Mouse (Mus musculus) brain, embryonic 18.5 days (tissue): ENCODE data around the gene Rgs16.

ENCODE experiments used
- DNase-seq: peaks from one replicate; pipeline ENCODE4 v3.0.0-alpha.2; 2012; ENCODE audit warnings: low read depth, low spot score

Rgs16 gene

GRCm38 (mm10) chr1:153740145-153740544 lies at the start of gene Rgs16:
TSS of gene Rgs16 (plus strand) at chr1:153740349.
- DNase-seq: no peak

- no peak for DNase-seq
Observed at GRCm38 (mm10) chr1:153692526-153692925, 47.6 kb upstream of the Rgs16 start.

- no peak for DNase-seq
Observed at GRCm38 (mm10) chr1:153694372-153695120, 45.6 kb upstream of the Rgs16 start.

DNA sequence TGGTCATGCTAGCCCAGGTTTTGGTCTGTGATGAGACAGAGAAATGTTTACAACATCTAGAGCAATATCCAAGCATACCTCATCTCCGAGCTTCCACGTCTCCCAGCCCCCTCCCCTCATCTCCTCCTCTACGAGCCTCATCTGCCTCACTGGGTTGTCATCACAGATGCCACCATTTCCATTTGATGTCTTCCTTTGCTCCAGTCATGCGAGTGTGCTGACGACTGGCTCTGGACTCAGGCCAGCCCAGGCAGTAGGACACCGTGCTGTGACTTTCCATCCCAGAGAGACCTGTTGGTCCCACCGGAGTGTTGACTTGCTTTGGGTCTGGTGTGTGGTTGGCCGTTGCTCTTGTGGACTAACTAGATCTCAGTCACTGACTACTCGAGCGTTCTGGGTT lies 44.8 kb upstream of the Rgs16 start:
- no peak for DNase-seq

GRCm38 (mm10) chr1:153696093-153696492 lies 44.1 kb upstream of the Rgs16 start:
- no peak for DNase-seq

DNA sequence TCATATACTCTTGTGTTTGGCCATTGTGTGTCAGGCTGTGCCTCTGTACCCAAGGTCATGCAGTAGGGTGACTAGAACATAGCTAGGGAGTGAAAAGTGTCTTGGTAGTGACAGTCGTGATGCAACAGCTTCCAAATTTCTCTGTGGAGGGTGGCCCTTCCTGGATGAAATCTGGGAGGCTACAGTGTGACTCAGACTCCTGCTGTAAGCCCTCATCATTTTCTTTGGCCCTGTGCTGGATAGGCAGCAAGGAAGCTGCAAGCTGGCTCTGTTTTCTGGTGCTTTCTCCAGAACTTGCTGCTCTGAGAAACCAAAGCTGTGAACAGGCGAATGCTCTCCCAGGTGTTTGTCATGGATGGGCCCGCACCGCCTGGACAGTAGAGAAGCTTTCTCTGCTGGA lies 43.6 kb upstream of the Rgs16 start:
- no peak for DNase-seq

GRCm38 (mm10) chr1:153697581-153698251 lies 42.4 kb upstream of the Rgs16 start:
- DNase-seq: no peak

DNA sequence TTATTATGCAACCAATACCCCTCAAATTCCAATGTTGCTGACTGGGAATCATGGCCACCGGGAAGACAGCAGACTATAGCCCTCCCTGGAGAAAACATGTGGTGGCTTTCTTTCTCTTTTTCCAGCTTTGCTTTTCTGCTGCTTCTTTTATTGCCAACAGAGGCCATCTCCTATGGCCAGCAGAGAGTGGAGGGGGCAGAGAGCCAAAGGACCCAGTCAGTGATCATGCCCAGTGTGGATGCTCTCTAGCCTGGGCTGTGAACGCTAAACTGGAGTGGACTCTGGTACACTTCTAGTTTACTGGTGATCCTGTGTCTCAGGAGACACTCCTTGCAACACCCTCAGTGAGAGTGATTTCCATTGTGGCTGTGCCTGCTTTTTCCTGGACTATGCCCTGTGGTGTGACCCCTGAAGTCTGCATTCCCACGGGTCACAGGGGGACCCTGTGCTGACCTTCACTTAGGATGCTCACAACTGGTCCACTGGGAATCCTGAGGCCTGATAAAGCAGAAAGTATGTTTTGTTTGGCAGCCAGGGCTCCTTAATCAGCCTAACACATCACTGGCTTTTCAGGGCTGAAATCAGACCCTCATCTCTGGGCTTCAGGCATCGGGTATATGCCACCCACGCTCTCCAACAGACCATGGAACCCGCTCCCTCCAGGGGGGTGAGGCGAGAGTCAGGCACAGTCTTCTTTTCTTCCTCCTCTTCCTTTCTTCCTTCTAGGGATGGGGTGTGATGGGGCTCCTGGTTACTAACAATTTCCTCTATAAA lies 41.7 kb upstream of the Rgs16 start:
- no peak for DNase-seq

DNA sequence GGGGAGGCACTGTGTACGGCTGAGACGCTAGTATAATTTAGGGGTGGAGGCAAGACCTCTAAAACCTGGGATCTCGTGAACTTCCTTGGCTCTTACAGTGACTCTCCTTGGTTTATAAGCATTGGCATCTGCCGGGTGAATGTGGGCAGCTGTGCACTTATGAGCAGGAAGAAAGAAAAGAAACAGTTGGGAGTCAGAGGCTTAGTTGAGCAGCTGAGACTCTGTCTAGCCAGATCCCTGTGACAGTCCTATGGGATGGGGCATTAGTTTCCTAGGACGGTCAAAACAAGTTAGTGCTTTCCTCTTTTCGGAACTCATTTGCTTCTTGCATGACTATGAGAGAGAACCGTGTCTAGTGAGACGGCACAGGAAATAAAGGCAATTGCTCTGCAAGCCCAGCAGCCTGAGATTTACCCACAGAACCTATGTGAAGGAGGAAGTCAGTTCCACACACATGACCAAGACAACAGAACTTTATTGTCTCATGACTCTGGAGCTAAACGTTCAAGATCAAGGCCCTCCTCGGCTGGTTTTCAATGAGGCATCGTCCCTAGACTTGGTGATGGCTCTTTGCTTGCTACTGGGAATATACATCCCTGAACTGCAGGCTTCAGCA lies 39.6 kb upstream of the Rgs16 start:
- DNase-seq: no peak

DNA sequence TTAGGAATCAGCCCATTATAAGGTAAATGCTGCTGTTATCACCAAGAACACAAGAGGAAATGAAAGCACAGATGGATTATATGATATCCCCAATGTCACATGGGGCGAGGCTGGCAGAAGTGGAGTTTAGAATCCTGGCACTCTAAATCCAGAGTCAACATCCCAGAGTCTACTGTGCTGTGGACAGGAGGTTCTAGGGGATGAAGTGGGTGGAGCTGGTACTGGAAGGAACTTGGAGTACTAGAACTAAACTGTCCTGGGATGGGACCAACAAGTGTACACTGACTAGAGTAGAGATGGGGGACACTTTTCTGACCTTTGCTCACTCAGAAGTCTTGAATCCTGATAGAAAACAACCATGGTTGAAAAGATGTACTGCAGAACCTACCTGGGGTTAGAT lies 38.7 kb upstream of the Rgs16 start:
- no peak for DNase-seq

DNA sequence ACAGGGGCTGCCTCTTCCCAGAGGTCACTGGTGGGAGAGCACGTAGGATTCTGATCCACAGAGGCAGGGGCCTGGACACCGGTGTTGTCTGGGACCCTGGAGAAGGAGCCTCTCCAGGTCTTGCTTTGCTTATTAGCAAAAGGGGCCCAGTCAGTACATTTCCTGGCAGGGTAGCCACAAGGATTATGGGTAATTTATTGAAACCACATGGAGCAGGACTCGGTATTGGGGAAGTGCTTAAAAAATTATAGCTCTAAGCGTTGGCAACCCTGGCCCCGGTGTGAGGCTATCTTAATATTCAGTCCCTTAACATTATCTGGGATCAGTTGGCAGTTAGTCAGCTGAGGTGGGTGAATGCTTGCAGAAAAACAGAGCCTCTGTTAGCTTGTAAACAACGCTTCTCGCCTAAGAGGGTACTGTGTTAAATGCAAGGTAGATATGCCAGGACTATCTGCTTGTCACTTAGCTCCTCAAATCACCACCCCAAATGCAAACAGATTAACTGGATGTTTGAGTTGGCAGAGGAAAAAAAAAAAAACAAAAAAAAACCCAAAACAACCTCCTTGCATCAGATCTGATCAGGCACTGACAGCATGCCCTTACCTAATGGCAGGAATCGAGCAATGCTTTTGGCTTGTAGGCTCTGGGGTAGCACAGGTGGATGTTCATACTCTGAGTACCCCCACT lies 37.8 kb upstream of the Rgs16 start:
- no peak for DNase-seq

- no peak for DNase-seq
Observed at GRCm38 (mm10) chr1:153702853-153703410, 37.2 kb upstream of the Rgs16 start.

DNA sequence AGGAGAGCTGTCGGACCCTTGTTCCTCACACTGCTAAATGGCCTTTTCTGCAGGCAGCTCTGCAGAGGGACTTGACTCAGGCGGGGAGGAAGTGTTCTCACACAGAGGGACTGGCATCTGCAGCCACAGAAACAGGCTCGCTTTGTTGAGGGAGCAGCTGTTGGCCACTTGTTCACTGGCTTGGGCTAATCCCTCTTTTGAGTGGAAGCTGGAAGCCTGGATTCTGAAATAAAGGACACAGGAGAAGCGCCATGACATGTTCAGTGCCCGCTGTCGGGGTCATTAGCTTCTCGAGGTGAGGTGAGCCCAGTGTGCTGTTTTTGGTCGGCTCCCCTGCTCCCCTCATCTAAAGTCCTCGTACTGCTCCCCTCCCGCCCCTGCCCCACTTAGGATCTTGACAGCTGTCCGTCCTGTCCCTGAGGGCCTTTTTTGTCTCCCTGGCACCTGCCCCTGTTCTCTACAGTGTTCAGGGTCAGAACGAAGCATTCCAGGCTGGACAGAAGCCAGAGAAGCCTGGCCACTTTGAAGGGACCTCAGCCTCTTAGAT lies 36.6 kb upstream of the Rgs16 start:
- DNase-seq: no peak

DNA sequence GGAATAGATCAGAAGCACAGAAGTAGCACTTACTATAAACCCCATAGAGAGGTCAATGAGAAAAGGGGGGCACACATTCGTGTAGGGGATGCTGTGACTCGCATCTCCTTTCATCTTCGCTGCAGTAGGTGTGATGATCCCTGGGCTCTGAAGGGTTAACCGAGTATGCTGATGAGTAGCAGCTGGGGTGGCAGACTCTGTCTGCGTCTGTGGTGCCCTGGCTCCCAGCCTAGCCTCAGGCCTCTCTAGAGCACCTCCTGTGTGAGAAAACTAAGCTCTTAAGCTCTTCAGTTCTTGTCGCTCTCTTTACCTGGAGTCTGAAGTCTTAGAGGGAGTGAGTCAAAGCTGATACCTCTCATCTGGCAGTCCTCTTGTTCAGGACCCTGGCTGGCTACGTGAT lies 36.0 kb upstream of the Rgs16 start:
- DNase-seq: no peak

GRCm38 (mm10) chr1:153704996-153705395 lies 35.2 kb upstream of the Rgs16 start:
- no peak for DNase-seq

GRCm38 (mm10) chr1:153708626-153709025 lies 31.5 kb upstream of the Rgs16 start:
- no peak for DNase-seq

DNA sequence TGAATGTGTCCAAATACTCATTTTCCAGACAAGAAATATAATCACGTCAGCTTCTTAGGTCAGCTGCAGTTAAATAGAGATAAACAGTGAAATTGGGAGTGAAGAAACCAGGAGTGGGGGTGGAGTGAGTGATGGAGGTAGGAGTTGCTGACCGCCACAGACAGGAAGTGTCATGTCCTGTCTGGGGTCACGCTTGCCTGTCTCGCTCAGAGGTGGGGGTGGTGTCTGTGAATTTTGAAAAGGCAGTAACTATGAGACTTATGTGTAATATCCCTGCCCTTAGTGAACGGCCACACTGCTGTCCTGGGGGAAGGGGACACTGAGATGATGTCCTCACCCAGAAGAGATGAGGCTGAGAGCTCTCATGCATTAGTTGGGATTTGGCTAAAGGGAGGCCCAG lies 30.7 kb upstream of the Rgs16 start:
- DNase-seq: no peak

DNA sequence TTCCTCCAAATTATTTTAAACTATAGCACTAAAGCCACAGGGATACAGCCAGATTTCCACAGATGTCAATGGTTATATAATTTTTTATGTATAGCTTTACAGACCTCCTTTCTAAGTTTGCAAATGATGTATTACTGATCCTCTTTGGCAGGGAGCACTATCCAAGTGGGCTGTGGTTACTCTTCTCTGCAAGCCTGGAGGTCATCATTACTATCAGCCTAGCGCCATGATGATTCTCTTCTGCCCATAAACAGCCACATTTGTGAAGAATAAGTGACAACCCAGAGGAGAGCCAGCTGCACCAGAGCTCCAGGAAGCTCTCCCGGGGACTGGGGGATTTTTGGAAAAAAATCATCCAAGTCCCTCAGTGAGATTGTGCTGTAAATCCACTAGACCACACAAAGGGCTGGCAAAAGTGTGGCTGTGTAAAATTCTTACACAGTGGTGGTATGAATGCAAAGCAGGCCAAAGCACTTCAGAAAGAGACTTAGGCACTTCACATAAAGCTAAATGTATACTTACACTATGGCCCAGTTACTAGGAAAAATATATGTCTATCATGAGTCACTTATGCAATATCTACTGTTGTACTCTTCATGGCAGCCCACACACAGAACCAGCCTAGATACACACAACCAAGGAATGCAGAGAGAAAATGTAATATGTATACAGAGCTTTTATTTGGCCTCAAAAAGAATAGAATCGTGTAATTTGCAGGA lies 28.4 kb upstream of the Rgs16 start:
- DNase-seq: no peak

- no peak for DNase-seq
Observed at GRCm38 (mm10) chr1:153712633-153713032, 27.5 kb upstream of the Rgs16 start.

- DNase-seq: no peak
Observed at GRCm38 (mm10) chr1:153717990-153718389, 22.2 kb upstream of the Rgs16 start.
